In genomic region chr7:28811228-28811627, GRCm38 (mm10) we compare ENCODE assay signal across 8 mouse cellular contexts. TPM values are rescaled to one million over a fixed set of nuclear protein-coding genes. Genes with fewer than 3 reads are reported as not detected.
A peak's percentile ranks its signal among the peaks of the same experiment; 100 is the strongest.
DNase-seq lines count a peak whose midpoint lies in the region; ATAC-seq lines count a peak whose summit lies in the region.

No protein-coding gene starts in this region.

- peak overlapping the region; percentile 80 for H3K4me3 ChIP-seq in hindbrain, embryonic 14.5 days (replicated peaks; ENCODE audit: low read length)

- under 1% methylated on average over 39 of the region's 40 CpGs for WGBS in hindbrain, embryonic 14.5 days

- H3K4me2 ChIP-seq in hindbrain, embryonic 14.5 days (replicated peaks): peak overlapping the region; percentile 80

- H3K27me3 ChIP-seq in hindbrain, embryonic 14.5 days (ENCODE audit: control insufficient read depth, insufficient read depth, low read length): no peaks in the 10 kb centered on the region

- peak overlapping the region; percentile 87 for H3K9ac ChIP-seq in hindbrain, embryonic 14.5 days

- ATAC-seq in hindbrain, embryonic 14.5 days (ENCODE audit: low FRiP score): 0 out of 2 replicates have a peak, but pooled peaks have one; percentile 3

- H3K27ac ChIP-seq in hindbrain, embryonic 14.5 days: peak overlapping the region; percentile 97

- peak; percentile 95 for DNase-seq in MN1 (ENCODE audit: low spot score)
- peak; percentile 87 for DNase-seq in cerebellum, adult 9-10 months
- DNase-seq in frontal cortex, postnatal 14 days (ENCODE audit: low spot score in 2 of 2): peak; percentile 79 to 83
- peak; percentile 96 for DNase-seq in hindbrain, embryonic 14.5 days (ENCODE audit: low spot score)
- peak; percentile 75 for DNase-seq in left cerebral cortex, adult 11 months (ENCODE audit: low spot score)
- DNase-seq in lung, postnatal 4 days: peak; percentile 96 to 97
- DNase-seq in right cerebral cortex, adult 2 months (ENCODE audit: low spot score in 2 of 2): peak; percentile 84 to 91
- peak; percentile 80 for DNase-seq in urinary bladder, postnatal 10 days (ENCODE audit: low spot score)

- H3K9me3 ChIP-seq in hindbrain, embryonic 14.5 days (ENCODE audit: control insufficient read depth, low read length): no peaks in the 10 kb centered on the region

- peaks cover 43% of the 10 kb centered on the region for H3K36me3 ChIP-seq in hindbrain, embryonic 14.5 days (replicated peaks; ENCODE audit: control insufficient read depth, insufficient read depth)

- H3K4me1 ChIP-seq in hindbrain, embryonic 14.5 days (replicated peaks; ENCODE audit: control insufficient read depth, insufficient read depth, low read length): peaks cover 21% of the 10 kb centered on the region

RNA-seq across cellular contexts. Expression of gene Hnrnpl, which starts 2.9 kb away (rescaled TPM):
- polyA plus RNA-seq in hindbrain, embryonic 14.5 days (2014; fragmentation: Nextera tagmentation; extraction: Ambion mirVana): 142 and 150 TPM in 2 replicates

RNA-seq across cellular contexts. Expression of gene Ech1, which starts 13.8 kb away (rescaled TPM):
- polyA plus RNA-seq in hindbrain, embryonic 14.5 days (2014; fragmentation: Nextera tagmentation; extraction: Ambion mirVana): 92.6 and 99.0 TPM in 2 replicates

RNA-seq across cellular contexts. Expression of gene Lgals4, which starts 22.4 kb away (rescaled TPM):
- polyA plus RNA-seq in hindbrain, embryonic 14.5 days (2014; fragmentation: Nextera tagmentation; extraction: Ambion mirVana): 2.8 and 3.2 TPM in 2 replicates

RNA-seq across cellular contexts. Expression of gene Rinl, which starts 22.5 kb away (rescaled TPM):
- 1.4 and 2.7 TPM in 2 replicates for polyA plus RNA-seq in hindbrain, embryonic 14.5 days (2014; fragmentation: Nextera tagmentation; extraction: Ambion mirVana)

RNA-seq across cellular contexts. Expression of gene Nfkbib, which starts 43.9 kb away (rescaled TPM):
- 62.9 and 68.8 TPM in 2 replicates for polyA plus RNA-seq in hindbrain, embryonic 14.5 days (2014; fragmentation: Nextera tagmentation; extraction: Ambion mirVana)

Comparison
In these comparisons a context has a peak if more than half of its experiments do, and no peak if none do; other contexts are left out.
1. Peak in every context shown above with its lines: DNase-seq, ATAC-seq, H3K4me3 ChIP-seq and H3K27ac ChIP-seq.